Mouse (Mus musculus): Measurements from ENCODE around the gene Bsdc1.
A peak's percentile ranks its signal among the peaks of the same experiment; 100 is the strongest.
"Not testable (repeated sequence)": the region's sequence is repeated elsewhere in the genome, so short reads cannot be mapped to it uniquely, and the experiment has no call there.

Bsdc1 gene

DNA sequence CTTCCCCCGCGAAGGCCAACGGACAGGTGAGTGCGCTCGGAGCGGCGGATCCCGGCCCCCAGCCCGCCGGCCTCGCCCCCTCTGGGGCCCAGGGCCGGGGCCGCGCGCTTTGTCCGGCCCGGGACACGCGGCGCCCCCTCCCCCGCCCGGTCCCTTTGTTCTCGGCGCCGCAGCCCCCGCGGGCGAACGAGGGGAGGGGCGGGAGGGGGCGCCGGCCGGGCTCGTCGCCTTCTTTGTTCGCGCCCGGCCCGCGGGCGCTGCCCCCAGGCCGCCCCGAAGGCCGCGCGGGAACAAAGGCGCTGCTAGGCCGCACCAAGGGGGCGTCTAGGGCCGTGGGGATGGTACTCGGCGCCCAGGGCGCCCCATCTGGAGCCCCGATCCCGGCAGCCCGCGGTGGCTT, 52.5 kb downstream of the Bsdc1 start:
- DNase-seq (ENCODE audit: extremely low spot score): no peak

DNA sequence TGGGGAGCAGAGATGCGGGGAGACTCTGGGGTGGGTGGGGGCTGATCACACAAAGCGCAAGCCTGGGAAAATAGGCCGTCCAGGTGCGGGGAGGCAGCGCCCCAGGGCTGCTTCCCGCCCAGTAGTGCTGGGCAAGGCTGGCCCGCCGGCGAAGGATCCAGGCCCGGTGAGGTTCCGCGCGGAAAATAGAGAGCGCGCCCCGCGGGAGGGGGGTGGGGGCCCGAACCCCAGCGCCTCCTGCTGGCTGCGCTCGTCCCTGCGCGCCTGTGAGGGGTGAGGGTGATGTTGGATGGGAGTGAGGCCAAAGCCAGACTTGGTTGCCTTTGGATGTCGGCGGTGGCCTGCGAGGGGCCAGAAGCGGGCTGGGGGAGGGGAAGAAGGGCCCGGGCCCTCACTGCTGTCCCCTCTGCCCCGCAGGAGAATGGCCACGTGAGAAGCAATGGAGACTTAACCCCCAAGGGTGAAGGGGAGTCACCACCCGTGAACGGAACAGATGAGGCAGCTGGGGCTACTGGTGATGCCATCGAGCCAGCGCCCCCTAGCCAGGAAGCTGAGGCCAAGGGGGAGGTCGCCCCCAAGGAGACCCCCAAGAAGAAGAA, 53.0 kb downstream of the Bsdc1 start:
- peak; percentile 83 for DNase-seq (ENCODE audit: extremely low spot score)

DNA sequence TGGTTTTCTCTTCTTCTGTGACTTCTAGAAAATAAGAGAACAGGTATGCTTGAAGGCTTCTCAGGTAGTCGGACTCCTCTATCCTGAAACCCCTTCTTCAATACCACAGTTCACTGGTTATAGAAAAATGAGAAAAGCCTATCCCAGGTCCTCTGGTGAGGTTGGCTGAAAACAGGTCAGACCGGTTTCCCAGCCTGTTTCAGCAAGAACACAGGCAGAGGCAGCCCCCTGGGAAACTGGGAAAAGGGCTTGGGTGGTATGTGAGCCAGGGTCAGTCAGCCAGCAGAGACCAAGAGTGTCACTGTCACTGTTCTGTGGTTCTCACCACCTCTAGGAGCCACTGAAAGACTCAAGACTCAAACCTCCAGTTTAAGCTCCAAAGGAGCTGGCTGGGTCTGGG, 55.5 kb downstream of the Bsdc1 start:
- peak; percentile 42 for DNase-seq (ENCODE audit: extremely low spot score)

DNA sequence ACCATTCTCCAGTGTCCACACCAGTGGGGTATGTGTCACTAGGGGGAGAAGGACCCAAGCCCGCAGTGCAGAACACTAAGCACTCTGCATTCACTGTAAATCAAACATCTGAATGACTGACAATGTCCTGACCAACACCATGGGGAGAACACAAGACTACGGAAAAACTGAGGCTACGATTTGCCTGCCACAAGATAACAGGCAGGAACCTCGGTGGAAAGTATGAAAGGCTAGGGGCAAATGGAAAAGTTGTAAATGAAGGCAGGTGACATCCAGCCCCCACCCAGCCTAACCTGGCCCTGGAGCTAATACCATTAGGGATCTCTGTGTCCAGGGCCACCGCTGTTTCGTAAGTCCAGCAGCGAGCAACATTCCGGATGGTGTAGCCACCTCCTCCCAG, 57.1 kb downstream of the Bsdc1 start:
- DNase-seq (ENCODE audit: extremely low spot score): no peak

DNA sequence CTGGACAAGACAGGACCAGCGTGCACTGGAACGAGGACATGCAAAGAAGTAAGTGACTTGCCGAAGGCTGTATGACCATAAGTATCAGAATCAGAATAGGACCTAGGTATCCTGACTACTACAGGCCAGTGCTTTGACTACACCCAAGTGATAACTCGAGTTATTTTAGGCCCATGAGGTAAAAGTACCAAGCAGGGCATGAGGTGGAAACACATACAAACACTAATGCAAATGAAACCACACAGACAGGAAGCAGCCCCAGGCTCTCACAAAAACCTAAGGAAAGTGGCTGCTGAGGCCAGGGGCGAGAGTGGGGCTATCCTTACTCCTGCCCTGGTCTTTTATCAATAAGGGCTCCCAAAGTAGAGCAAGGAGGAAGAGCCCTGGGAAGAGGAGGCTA, 64.0 kb downstream of the Bsdc1 start:
- DNase-seq (ENCODE audit: extremely low spot score): no peak

DNA sequence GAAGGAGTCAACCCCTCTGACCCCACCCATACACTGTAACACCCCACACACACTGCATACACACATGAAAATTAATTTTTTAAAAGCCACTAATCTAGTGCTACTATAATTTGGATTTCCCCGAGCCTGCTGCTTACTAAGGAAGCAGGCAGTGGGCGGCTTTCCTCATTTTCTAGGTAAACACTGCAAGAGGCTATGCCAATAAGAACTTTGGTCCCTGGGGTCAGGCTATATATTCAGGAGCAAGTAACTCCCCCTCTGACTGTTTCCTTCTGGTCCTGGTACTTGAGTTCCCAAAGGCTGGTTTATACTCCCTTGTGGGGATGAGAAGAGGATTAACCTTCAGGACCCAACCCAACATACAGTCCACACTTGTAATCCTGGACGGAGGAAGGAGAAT, 64.5 kb downstream of the Bsdc1 start:
- DNase-seq (ENCODE audit: extremely low spot score): no peak

DNA sequence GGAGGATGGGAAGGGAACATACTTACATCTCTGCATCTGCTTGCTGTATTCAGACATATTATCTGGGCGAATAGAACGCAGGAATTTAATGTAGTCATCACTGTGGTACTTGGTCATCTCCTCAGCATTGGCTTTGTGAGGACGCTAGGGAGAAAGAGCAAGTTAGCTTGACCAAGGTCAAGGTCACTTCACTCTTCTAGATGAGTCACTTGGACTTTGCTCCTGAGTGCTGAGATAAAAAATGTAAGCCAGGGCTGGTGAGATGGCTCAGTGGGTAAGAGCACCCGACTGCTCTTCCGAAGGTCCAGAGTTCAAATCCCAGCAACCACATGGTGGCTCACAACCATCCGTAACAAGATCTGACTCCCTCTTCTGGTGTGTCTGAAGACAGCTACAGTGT, 67.5 kb downstream of the Bsdc1 start:
- not testable (repeated sequence) for DNase-seq (ENCODE audit: extremely low spot score)

Measured in embryo, embryonic 9.5 days (tissue).